Mouse (Mus musculus): Measurements from ENCODE around the gene Scube1.

- TF ChIP-seq CTCF (IDR thresholded peaks at IDR 0.05; ENCODE audit: borderline replicate concordance, control insufficient read depth, extremely low read depth, insufficient read depth, low read length, poor library complexity) (no peak), POLR2A (IDR thresholded peaks at IDR 0.05; ENCODE audit: control insufficient read depth, extremely low read depth, insufficient read depth, low read length, poor library complexity) (no peak)
Measured at GRCm38 (mm10) chr15:83574731-83575351, 150.0 kb downstream of the Scube1 start.

All from thymus, adult 2 months (tissue).